Mouse (Mus musculus) cerebellum, adult 2 months (tissue): ENCODE measurements at regions not wholly inside any gene's neighbourhood (a gene's known extent, or its start where the extent isn't known, plus 50 kb on each side); places are given as distances from the start of the nearest gene placed in this dataset.
"Not testable (repeated sequence)": the region's sequence is repeated elsewhere in the genome, so short reads cannot be mapped to it uniquely, and the experiment has no call there.

Experiments
- DNase-seq, 2 experiments: peaks; one replicate each; pipeline ENCODE4 v3.0.0; 2021
- H3K27ac ChIP-seq: fragments of 200-500 bp; 2 replicates; pipeline ENCODE4 v1.5.1; 2012; ENCODE audit warnings: low read length, control low read depth, inconsistent platforms; ENCODE audit not compliant: insufficient read depth
- H3K27me3 ChIP-seq: fragments of 200-500 bp; 2 replicates; pipeline ENCODE4 v1.6.1; 2012; ENCODE audit warnings: inconsistent platforms, mild to moderate bottlenecking, low read length, moderate library complexity; ENCODE audit not compliant: control insufficient read depth, insufficient read depth
- H3K4me1 ChIP-seq: fragments of 200-500 bp; 2 replicates; pipeline ENCODE4 v1.6.1; 2011; ENCODE audit warnings: low read length; ENCODE audit not compliant: control insufficient read depth, insufficient read depth
- H3K4me3 ChIP-seq: fragments of 200-500 bp; replicated peaks from 2 replicates; pipeline ENCODE3; 2011; ENCODE audit warnings: mild to moderate bottlenecking, low read depth, low read length, control low read depth; ENCODE audit not compliant: insufficient read depth
- CTCF ChIP-seq: fragments of 200-500 bp; IDR thresholded peaks from 2 replicates; pipeline ENCODE4 v1.5.1; 2011; ENCODE audit warnings: low read depth, mild to moderate bottlenecking, control low read depth, low read length, moderate library complexity, borderline replicate concordance; ENCODE audit not compliant: insufficient read depth
- POLR2A ChIP-seq: fragments of 200-500 bp; IDR thresholded peaks from 2 replicates; pipeline ENCODE4 v1.6.1; 2011; ENCODE audit warnings: low read length, control low read depth, borderline replicate concordance; ENCODE audit not compliant: insufficient read depth
- WGBS: fragments of 180-500 bp; shearing (Covaris S2); methylation state at CpG from one replicate; pipeline ENCODE4 v1.1.7; 2018; 5-methylcytosine and 5-hydroxymethylcytosine counted together

GRCm38 (mm10) chr14:45809491-45809890 lies 151.5 kb upstream of the Ddhd1 start:
- 86% methylated on average over 7 of the region's 7 CpGs for WGBS
- no peak for DNase-seq
- Histone ChIP-seq H3K4me3 (no peak overlapping the region), H3K27me3 (no peaks in the 10 kb centered on the region; the same call in 1 of the 2 replicates), H3K27ac (no peak overlapping the region), H3K4me1 (no peaks in the 10 kb centered on the region)
- no peak for TF ChIP-seq POLR2A
- no peak for TF ChIP-seq CTCF

GRCm38 (mm10) chr14:45810101-45810500 lies 152.2 kb upstream of the Ddhd1 start:
- H3K4me1 ChIP-seq: no peaks in the 10 kb centered on the region
- TF ChIP-seq CTCF: no peak
- TF ChIP-seq POLR2A: no peak
- H3K4me3 ChIP-seq: no peak overlapping the region
- H3K27me3 ChIP-seq: no peaks in the 10 kb centered on the region; the same call in 1 of the 2 replicates
- DNase-seq: no peak
- 86% methylated on average over 4 of the region's 4 CpGs for WGBS
- H3K27ac ChIP-seq: no peak overlapping the region

- DNase-seq: no peak
- TF ChIP-seq POLR2A (no peak), CTCF (no peak)
- Histone ChIP-seq H3K27ac (no peak overlapping the region), H3K4me3 (no peak overlapping the region), H3K4me1 (no peaks in the 10 kb centered on the region), H3K27me3 (no peaks in the 10 kb centered on the region; the same call in 1 of the 2 replicates)
- 92% methylated on average over 3 of the region's 3 CpGs for WGBS
Measured at GRCm38 (mm10) chr14:45810630-45811029, 152.7 kb upstream of the Ddhd1 start.

GRCm38 (mm10) chr14:45815598-45815997 lies 157.7 kb upstream of the Ddhd1 start:
- Histone ChIP-seq H3K4me1 (no peaks in the 10 kb centered on the region), H3K27ac (no peak overlapping the region), H3K27me3 (no peaks in the 10 kb centered on the region), H3K4me3 (no peak overlapping the region)
- DNase-seq: no peak
- 84% methylated on average over 2 of the region's 2 CpGs for WGBS
- TF ChIP-seq CTCF (no peak), POLR2A (no peak)

GRCm38 (mm10) chr14:45816611-45817010 lies 158.7 kb upstream of the Ddhd1 start:
- not testable (repeated sequence) for DNase-seq, H3K4me1 ChIP-seq, H3K27ac ChIP-seq, H3K4me3 ChIP-seq, H3K27me3 ChIP-seq
- WGBS: 91% methylated on average over 17 of the region's 17 CpGs

GRCm38 (mm10) chr14:45817756-45818155 lies 159.8 kb upstream of the Ddhd1 start:
- no peak for TF ChIP-seq POLR2A
- TF ChIP-seq CTCF: no peak
- WGBS: 79% methylated on average over 3 of the region's 3 CpGs

GRCm38 (mm10) chr14:45824601-45825000 lies 166.7 kb upstream of the Ddhd1 start:
- WGBS: 67% methylated on average over 2 of the region's 2 CpGs
- Histone ChIP-seq H3K27ac (no peak overlapping the region), H3K27me3 (no peaks in the 10 kb centered on the region), H3K4me1 (no peaks in the 10 kb centered on the region), H3K4me3 (no peak overlapping the region)
- DNase-seq: no peak
- TF ChIP-seq CTCF (no peak), POLR2A (no peak)

More at GRCm38 (mm10) chr14:45817756-45818155, 159.8 kb upstream of the Ddhd1 start:
- Histone ChIP-seq H3K27ac (no peak overlapping the region), H3K4me1 (no peaks in the 10 kb centered on the region), H3K27me3 (no peaks in the 10 kb centered on the region), H3K4me3 (no peak overlapping the region)
- no peak for DNase-seq

GRCm38 (mm10) chr14:45826023-45826422 lies 168.1 kb upstream of the Ddhd1 start:
- Histone ChIP-seq H3K27ac (no peak overlapping the region), H3K4me3 (no peak overlapping the region), H3K4me1 (no peaks in the 10 kb centered on the region), H3K27me3 (no peaks in the 10 kb centered on the region)
- DNase-seq: no peak
- WGBS: 86% methylated on average over 3 of the region's 3 CpGs
- TF ChIP-seq CTCF (no peak), POLR2A (no peak)

GRCm38 (mm10) chr14:45827096-45827495 lies 169.2 kb upstream of the Ddhd1 start:
- Histone ChIP-seq H3K27ac (no peak overlapping the region), H3K27me3 (no peaks in the 10 kb centered on the region), H3K4me3 (no peak overlapping the region), H3K4me1 (no peaks in the 10 kb centered on the region)
- TF ChIP-seq CTCF (no peak), POLR2A (no peak)
- DNase-seq: no peak
- 69% methylated on average over 1 of the region's 1 CpGs for WGBS

- TF ChIP-seq POLR2A: no peak
- TF ChIP-seq CTCF: no peak
- WGBS: 89% methylated on average over 5 of the region's 5 CpGs
- Histone ChIP-seq H3K4me3 (no peak overlapping the region), H3K27ac (no peak overlapping the region), H3K27me3 (no peaks in the 10 kb centered on the region), H3K4me1 (no peaks in the 10 kb centered on the region)
- no peak for DNase-seq
Measured at GRCm38 (mm10) chr14:45830457-45830856, 172.5 kb upstream of the Ddhd1 start.
